Mouse (Mus musculus): Measurements from ENCODE around the gene Ptprr. TPM values are rescaled to one million over a fixed set of nuclear protein-coding genes. Genes with fewer than 3 reads are reported as not detected.

Ptprr gene
- polyA plus RNA-seq, 1 experiment: not detected

GRCm38 (mm10) chr10:116098470-116098869, 80.5 kb downstream of the Ptprr start:
- no peak for TF ChIP-seq GATA1 (IDR thresholded peaks at IDR 0.05; ENCODE audit: low read length)

- no peak for TF ChIP-seq GATA1 (IDR thresholded peaks at IDR 0.05; ENCODE audit: low read length)
Observed at GRCm38 (mm10) chr10:116108176-116108575, 90.2 kb downstream of the Ptprr start.

- no peak for TF ChIP-seq GATA1 (IDR thresholded peaks at IDR 0.05; ENCODE audit: low read length)
Observed at GRCm38 (mm10) chr10:116108730-116109129, 90.7 kb downstream of the Ptprr start.

- TF ChIP-seq GATA1 (IDR thresholded peaks at IDR 0.05; ENCODE audit: low read length): no peak
Observed at GRCm38 (mm10) chr10:116112868-116113267, 94.9 kb downstream of the Ptprr start.

GRCm38 (mm10) chr10:116113867-116114474, 96.0 kb downstream of the Ptprr start, which contains the start of gene 4933416C03Rik:
Gene 4933416C03Rik (minus strand): TSS chr10:116113917.
- TF ChIP-seq GATA1 (IDR thresholded peaks at IDR 0.05; ENCODE audit: low read length): no peak

GRCm38 (mm10) chr10:116115881-116116677, 98.1 kb downstream of the Ptprr start:
- no peak for TF ChIP-seq GATA1 (IDR thresholded peaks at IDR 0.05; ENCODE audit: low read length)

GRCm38 (mm10) chr10:116117060-116117459, 99.0 kb downstream of the Ptprr start:
- no peak for TF ChIP-seq GATA1 (IDR thresholded peaks at IDR 0.05; ENCODE audit: low read length)

- no peak for TF ChIP-seq GATA1 (IDR thresholded peaks at IDR 0.05; ENCODE audit: low read length)
Observed at GRCm38 (mm10) chr10:116121463-116121862, 103.5 kb downstream of the Ptprr start.

GRCm38 (mm10) chr10:116123808-116124207, 105.8 kb downstream of the Ptprr start:
- no peak for TF ChIP-seq GATA1 (IDR thresholded peaks at IDR 0.05; ENCODE audit: low read length)

- TF ChIP-seq GATA1 (IDR thresholded peaks at IDR 0.05; ENCODE audit: low read length): no peak
Observed at GRCm38 (mm10) chr10:116125364-116125763, 107.4 kb downstream of the Ptprr start.

GRCm38 (mm10) chr10:116130401-116130800, 112.4 kb downstream of the Ptprr start:
- no peak for TF ChIP-seq GATA1 (IDR thresholded peaks at IDR 0.05; ENCODE audit: low read length)

- TF ChIP-seq GATA1 (IDR thresholded peaks at IDR 0.05; ENCODE audit: low read length): no peak
Observed at GRCm38 (mm10) chr10:116131223-116131622, 113.2 kb downstream of the Ptprr start.

GRCm38 (mm10) chr10:116132233-116132632, 114.2 kb downstream of the Ptprr start:
- TF ChIP-seq GATA1 (IDR thresholded peaks at IDR 0.05; ENCODE audit: low read length): no peak

GRCm38 (mm10) chr10:116135187-116135586, 117.2 kb downstream of the Ptprr start:
- TF ChIP-seq GATA1 (IDR thresholded peaks at IDR 0.05; ENCODE audit: low read length): no peak

GRCm38 (mm10) chr10:116140226-116140625, 122.2 kb downstream of the Ptprr start:
- TF ChIP-seq GATA1 (IDR thresholded peaks at IDR 0.05; ENCODE audit: low read length): no peak

GRCm38 (mm10) chr10:116143684-116144083, 125.7 kb downstream of the Ptprr start:
- no peak for TF ChIP-seq GATA1 (IDR thresholded peaks at IDR 0.05; ENCODE audit: low read length)

- TF ChIP-seq GATA1 (IDR thresholded peaks at IDR 0.05; ENCODE audit: low read length): no peak
Observed at GRCm38 (mm10) chr10:116146091-116146490, 128.1 kb downstream of the Ptprr start.
